Mouse (Mus musculus) myocyte (in vitro differentiated cells): ENCODE data around the gene Fbxo42. TPM values are rescaled to one million over a fixed set of nuclear protein-coding genes. Genes with fewer than 3 reads are reported as not detected.
A peak's percentile ranks its signal among the peaks of the same experiment; 100 is the strongest.

Experiments used
- H3K27me3 ChIP-seq: one replicate; pipeline ENCODE4 v1.6.1; 2011; ENCODE audit not compliant: control insufficient read depth, insufficient read depth, insufficient read length
- H3K36me3 ChIP-seq: one replicate; pipeline ENCODE4 v1.6.1; 2011; ENCODE audit not compliant: control insufficient read depth, insufficient read depth
- H3K4me2 ChIP-seq: one replicate; pipeline ENCODE4 v1.6.1; 2011; ENCODE audit warnings: low read depth, control low read depth
- H3K4me3 ChIP-seq: one replicate; pipeline ENCODE4 v1.5.1; 2011; ENCODE audit warnings: mild to moderate bottlenecking, control low read depth, moderate library complexity
- H3K79me2 ChIP-seq: one replicate; pipeline ENCODE4 v1.6.1; 2011; ENCODE audit not compliant: control insufficient read depth, insufficient read depth
- H3ac ChIP-seq: one replicate; pipeline ENCODE4 v1.6.1; 2011; ENCODE audit not compliant: control insufficient read depth, insufficient read length
- CEBPB ChIP-seq: IDR thresholded peaks from 2 replicates; pipeline ENCODE4 v1.6.1; 2011; ENCODE audit warnings: mild to moderate bottlenecking, moderate library complexity; ENCODE audit not compliant: poor library complexity, insufficient read depth, severe bottlenecking
- E2F4 ChIP-seq: IDR thresholded peaks from one replicate; pipeline ENCODE4 v1.6.1; 2011; ENCODE audit warnings: mild to moderate bottlenecking, control low read depth, moderate library complexity; ENCODE audit not compliant: insufficient read depth
- MAX ChIP-seq: IDR thresholded peaks from one replicate; pipeline ENCODE4 v1.6.1; 2011; ENCODE audit warnings: low read depth, mild to moderate bottlenecking, control low read depth
- MYOD1 ChIP-seq, 3 experiments: IDR thresholded peaks; one replicate each; pipeline ENCODE4 v1.6.1; 2011; ENCODE audit warnings: control low read depth in 2 of 3, low read depth in 2 of 3, mild to moderate bottlenecking in 2 of 3, moderate library complexity in 1 of 3; ENCODE audit not compliant: insufficient read length in 2 of 3, control insufficient read depth in 1 of 3
- MYOG ChIP-seq, 3 experiments: IDR thresholded peaks; one replicate each; pipeline ENCODE4 v1.6.1; 2011; ENCODE audit warnings: control low read depth in 2 of 3, low read depth in 2 of 3, mild to moderate bottlenecking in 2 of 3; ENCODE audit not compliant: insufficient read length in 2 of 3, control insufficient read depth in 1 of 3, insufficient read depth in 1 of 3
- POLR2A ChIP-seq: IDR thresholded peaks from one replicate; pipeline ENCODE4 v1.6.1; 2011; ENCODE audit warnings: low read depth, mild to moderate bottlenecking, control low read depth, moderate library complexity; ENCODE audit not compliant: insufficient read length
- POLR2AphosphoS2 ChIP-seq: IDR thresholded peaks from one replicate; pipeline ENCODE4 v1.6.1; 2011; ENCODE audit warnings: low read depth, control low read depth; ENCODE audit not compliant: insufficient read length
- REST ChIP-seq: IDR thresholded peaks from one replicate; pipeline ENCODE4 v1.6.1; 2011; ENCODE audit warnings: mild to moderate bottlenecking, control low read depth, moderate library complexity; ENCODE audit not compliant: insufficient read depth, insufficient read length
- SRF ChIP-seq: IDR thresholded peaks from one replicate; pipeline ENCODE4 v1.6.1; 2011; ENCODE audit warnings: low read depth; ENCODE audit not compliant: control insufficient read depth, insufficient read length
- TCF12 ChIP-seq: IDR thresholded peaks from one replicate; pipeline ENCODE4 v1.6.1; 2011; ENCODE audit warnings: mild to moderate bottlenecking, control low read depth; ENCODE audit not compliant: poor library complexity, insufficient read depth, severe bottlenecking
- TCF3 ChIP-seq: IDR thresholded peaks from one replicate; pipeline ENCODE4 v1.6.1; 2011; ENCODE audit warnings: low read depth, control low read depth; ENCODE audit not compliant: insufficient read length
- USF1 ChIP-seq: IDR thresholded peaks from one replicate; pipeline ENCODE4 v1.6.1; 2011; ENCODE audit warnings: low read depth, mild to moderate bottlenecking, control low read depth, moderate library complexity
- polyA plus RNA-seq: library from polyadenylated mRNA; unstranded; fragments of >200 nt; fragmentation: generic; extraction: Trizol; gene quantifications from one replicate; pipeline ENCODE4 v1.2.1, GENCODE M21; 2012; ENCODE audit warnings: missing spikeins

The Fbxo42 gene
- polyA plus RNA-seq, 1 experiment, result 13.2 TPM

DNA sequence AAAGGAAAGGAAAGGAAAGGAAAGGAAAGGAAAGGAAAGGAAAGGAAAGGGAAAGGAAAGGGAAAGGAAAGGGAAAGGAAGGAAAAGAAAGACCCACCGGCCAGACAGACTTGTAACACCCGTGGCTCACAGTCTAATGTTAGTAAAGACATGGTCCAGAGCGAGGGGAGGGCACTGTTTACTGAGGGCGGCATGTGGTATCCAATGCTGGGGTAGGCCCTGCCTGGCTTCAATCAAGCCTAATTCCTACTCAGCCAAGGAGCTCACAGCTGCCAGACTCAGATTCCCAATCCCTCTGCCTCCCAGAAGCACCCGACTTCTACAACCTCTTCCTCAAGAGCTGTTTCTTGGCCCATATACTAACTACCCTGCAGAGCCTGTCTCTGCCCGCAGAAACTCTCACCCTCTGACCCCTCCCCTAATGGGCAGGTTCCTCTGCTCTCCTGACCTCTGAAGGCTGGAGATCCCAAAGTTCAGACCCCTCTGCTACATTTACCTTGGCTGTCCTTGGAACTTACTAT, 18.5 kb upstream of the Fbxo42 start:
- Histone ChIP-seq H3K27me3 (no peaks in the 10 kb centered on the region), H3K79me2 (peaks cover 98% of the 10 kb centered on the region), H3ac (no peak overlapping the region), H3K4me3 (no peak overlapping the region), H3K36me3 (no peaks in the 10 kb centered on the region), H3K4me2 (no peak overlapping the region)
- TF ChIP-seq REST (no peak), MYOG (IDR thresholded peaks at IDR 0.05; ENCODE audit: control insufficient read depth in 1 of 3, insufficient read depth in 1 of 3, insufficient read length in 2 of 3, low read depth in 2 of 3) (peak in 1 of 3 experiments; percentile 14), MYOD1 (IDR thresholded peaks at IDR 0.05; ENCODE audit: control insufficient read depth in 1 of 3, insufficient read length in 2 of 3, low read depth in 2 of 3) (no peak), SRF (no peak), POLR2AphosphoS2 (no peak)

DNA sequence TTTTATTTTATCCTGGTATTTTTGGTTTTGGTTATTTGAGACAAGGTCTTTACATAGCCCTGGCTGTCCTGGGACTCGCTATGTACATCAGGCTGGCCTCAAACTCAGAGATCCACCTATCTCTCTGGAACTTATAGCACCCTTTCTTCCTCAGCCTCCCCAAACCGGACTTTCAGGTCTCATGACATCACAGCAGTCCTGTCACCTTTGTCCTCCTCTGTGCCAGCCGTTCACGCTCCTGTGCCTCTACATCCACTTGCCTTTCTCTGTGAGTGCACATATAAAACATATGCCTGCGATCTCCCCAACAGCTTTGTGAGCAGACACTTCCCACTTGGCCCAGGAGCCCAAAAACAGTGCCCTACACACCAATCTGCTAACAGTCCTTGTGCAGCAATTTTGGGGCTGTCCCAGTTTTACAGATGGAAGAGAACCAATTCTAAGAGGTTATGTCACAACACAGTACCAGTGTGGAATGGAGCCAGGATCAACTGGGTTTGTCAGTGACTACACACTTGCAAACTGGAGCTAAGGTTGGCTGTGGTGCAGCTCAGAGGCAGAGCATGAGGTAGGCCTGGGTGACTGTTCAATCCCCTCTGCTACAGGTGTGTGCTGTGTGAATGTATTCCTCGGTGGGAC, 16.9 kb upstream of the Fbxo42 start:
- H3K4me3 ChIP-seq, result no peak overlapping the region
- H3K4me2 ChIP-seq, result no peak overlapping the region
- no peak overlapping the region for H3ac ChIP-seq
- no peak for TF ChIP-seq CEBPB
- TF ChIP-seq TCF12, result no peak
- TF ChIP-seq USF1, result no peak
- TF ChIP-seq MYOD1 (IDR thresholded peaks at IDR 0.05; ENCODE audit: control insufficient read depth in 1 of 3, insufficient read length in 2 of 3, low read depth in 2 of 3), result no peak
- TF ChIP-seq TCF3, result no peak
- no peak for TF ChIP-seq REST
- no peak for TF ChIP-seq SRF
- no peak for TF ChIP-seq MYOG (IDR thresholded peaks at IDR 0.05; ENCODE audit: control insufficient read depth in 1 of 3, insufficient read depth in 1 of 3, insufficient read length in 2 of 3, low read depth in 2 of 3)
- TF ChIP-seq POLR2AphosphoS2, result no peak
- TF ChIP-seq E2F4, result no peak
- no peak for TF ChIP-seq MAX
- TF ChIP-seq POLR2A, result no peak
- peaks cover 98% of the 10 kb centered on the region for H3K79me2 ChIP-seq
- H3K27me3 ChIP-seq, result no peaks in the 10 kb centered on the region
- H3K36me3 ChIP-seq, result no peaks in the 10 kb centered on the region

DNA sequence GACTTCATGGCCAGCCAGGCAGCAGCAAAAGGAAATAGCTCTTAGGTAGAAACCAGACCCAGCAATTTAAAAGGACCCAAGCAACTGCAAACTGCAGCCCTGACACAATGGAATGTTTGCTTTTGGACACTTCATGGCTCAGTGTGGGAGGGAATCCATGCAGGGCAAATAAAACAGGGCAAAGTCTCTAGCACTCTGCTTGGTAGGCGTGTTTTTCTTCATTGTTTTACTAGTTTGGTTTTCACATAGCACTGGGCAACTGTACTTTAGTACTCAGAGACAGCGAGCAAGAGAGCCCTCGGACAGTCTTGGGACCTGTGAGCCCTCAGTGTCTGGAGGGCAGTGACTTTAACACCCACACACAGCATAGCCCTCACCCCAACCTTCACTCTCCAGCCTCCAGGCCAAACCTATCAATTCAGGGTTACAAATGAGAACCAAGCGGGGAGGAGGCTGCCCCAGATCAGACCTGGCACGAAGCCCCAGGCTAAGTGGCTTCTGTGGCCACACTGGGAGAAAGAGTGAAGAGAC, 16.1 kb upstream of the Fbxo42 start:
- Histone ChIP-seq H3K36me3 (no peaks in the 10 kb centered on the region), H3K4me3 (no peak overlapping the region), H3K27me3 (no peaks in the 10 kb centered on the region), H3ac (no peak overlapping the region), H3K4me2 (no peak overlapping the region), H3K79me2 (peaks cover 98% of the 10 kb centered on the region)
- TF ChIP-seq TCF3 (no peak), REST (no peak), POLR2AphosphoS2 (no peak), TCF12 (no peak), MYOD1 (IDR thresholded peaks at IDR 0.05; ENCODE audit: control insufficient read depth in 1 of 3, insufficient read length in 2 of 3, low read depth in 2 of 3) (no peak), USF1 (no peak), E2F4 (no peak), POLR2A (no peak)

DNA sequence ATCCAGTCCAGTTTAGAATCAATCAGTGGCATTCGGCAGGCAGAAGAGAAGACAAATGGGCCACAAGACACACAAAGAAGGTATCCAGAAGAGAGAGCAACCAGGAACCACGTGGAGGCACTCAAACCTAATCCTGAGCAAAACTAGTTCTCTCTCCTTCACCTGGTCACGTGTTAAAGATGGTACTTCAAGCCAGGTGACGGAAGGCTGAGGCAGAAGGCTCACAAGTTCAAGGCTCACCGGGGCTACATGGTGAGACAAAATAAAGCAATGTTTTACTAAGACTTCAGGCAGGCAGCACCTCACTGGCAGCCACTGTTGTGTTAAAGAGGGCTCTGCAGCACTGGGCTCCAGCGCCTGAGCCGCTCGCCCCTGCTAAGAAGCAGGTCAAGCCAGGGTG, 15.5 kb upstream of the Fbxo42 start:
- Histone ChIP-seq H3K4me2 (no peak overlapping the region), H3K27me3 (no peaks in the 10 kb centered on the region), H3K36me3 (no peaks in the 10 kb centered on the region), H3ac (no peak overlapping the region), H3K79me2 (peaks cover 98% of the 10 kb centered on the region), H3K4me3 (no peak overlapping the region)
- no peak for TF ChIP-seq MYOD1 (IDR thresholded peaks at IDR 0.05; ENCODE audit: control insufficient read depth in 1 of 3, insufficient read length in 2 of 3, low read depth in 2 of 3)
- no peak for TF ChIP-seq E2F4
- TF ChIP-seq TCF12, result no peak
- TF ChIP-seq POLR2AphosphoS2, result no peak
- no peak for TF ChIP-seq POLR2A
- no peak for TF ChIP-seq MAX
- TF ChIP-seq USF1, result no peak
- no peak for TF ChIP-seq MYOG (IDR thresholded peaks at IDR 0.05; ENCODE audit: control insufficient read depth in 1 of 3, insufficient read depth in 1 of 3, insufficient read length in 2 of 3, low read depth in 2 of 3)
- no peak for TF ChIP-seq REST
- TF ChIP-seq SRF, result no peak
- no peak for TF ChIP-seq TCF3
- no peak for TF ChIP-seq CEBPB

DNA sequence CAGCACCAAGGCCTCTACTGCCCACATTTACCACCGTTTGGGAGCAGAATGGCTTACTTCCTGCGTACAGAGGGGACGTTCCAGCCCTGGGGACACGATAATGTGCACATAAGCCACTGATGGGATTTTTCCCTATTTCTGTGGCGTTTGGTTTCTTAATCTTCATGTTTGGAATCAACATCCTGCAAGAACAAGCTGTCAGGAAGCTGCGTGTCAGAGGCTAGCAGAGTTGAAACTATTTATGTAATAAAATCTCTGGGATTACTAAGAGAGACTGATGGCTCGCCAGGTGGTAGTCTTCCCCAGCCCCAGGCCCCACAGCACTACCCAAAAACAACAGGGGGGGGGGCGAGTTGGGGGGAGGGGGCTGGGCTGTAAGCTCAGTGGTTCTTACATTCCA, 14.5 kb upstream of the Fbxo42 start:
- H3K79me2 ChIP-seq, result peaks cover 98% of the 10 kb centered on the region
- H3ac ChIP-seq, result no peak overlapping the region
- H3K36me3 ChIP-seq, result no peaks in the 10 kb centered on the region

More for the DNA sequence above, 14.5 kb upstream of the Fbxo42 start:
- no peaks in the 10 kb centered on the region for H3K27me3 ChIP-seq
- no peak for TF ChIP-seq USF1
- TF ChIP-seq SRF, result no peak
- TF ChIP-seq MYOG (IDR thresholded peaks at IDR 0.05; ENCODE audit: control insufficient read depth in 1 of 3, insufficient read depth in 1 of 3, insufficient read length in 2 of 3, low read depth in 2 of 3), result no peak
- TF ChIP-seq MYOD1 (IDR thresholded peaks at IDR 0.05; ENCODE audit: control insufficient read depth in 1 of 3, insufficient read length in 2 of 3, low read depth in 2 of 3), result no peak
- no peak for TF ChIP-seq MAX
- TF ChIP-seq E2F4, result no peak
- no peak for TF ChIP-seq POLR2AphosphoS2
- TF ChIP-seq POLR2A, result no peak
- no peak for TF ChIP-seq CEBPB
- no peak for TF ChIP-seq TCF12
- no peak for TF ChIP-seq TCF3
- no peak for TF ChIP-seq REST
- no peak overlapping the region for H3K4me3 ChIP-seq
- H3K4me2 ChIP-seq, result no peak overlapping the region
